12 mouse cellular contexts compared by ENCODE assay signal in genomic region chr1:171060392-171060791, GRCm38 (mm10). TPM values are rescaled to one million over a fixed set of nuclear protein-coding genes. Genes with fewer than 3 reads are reported as not detected.
DNase-seq lines count a peak whose midpoint lies in the region; ATAC-seq lines count a peak whose summit lies in the region.
"Had no signal": no experiment of that assay in that cellular context is flagged by ENCODE, and none has a peak within 500 bp of the region (broad histone marks: within the 10 kb centered on the region; RNA-seq: fewer than 3 reads in every experiment).

No protein-coding gene starts in this region.

- H3K9me3 ChIP-seq in heart, embryonic 16.5 days (replicated peaks; ENCODE audit: control insufficient read depth, low read length) = no peaks in the 10 kb centered on the region
- H3K9me3 ChIP-seq in liver, embryonic 12.5 days (replicated peaks) = no peaks in the 10 kb centered on the region
- H3K9me3 ChIP-seq in midbrain, embryonic 11.5 days (ENCODE audit: control insufficient read depth, low read length) = no peaks in the 10 kb centered on the region

- no peak for ATAC-seq in heart, embryonic 16.5 days (replicated peaks; ENCODE audit: extremely low read depth, insufficient read depth, low FRiP score)
- peak; percentile 78 for ATAC-seq in activated CD4-positive, CD25-positive, alpha-beta regulatory T cell, adult 4 months
- no peak for ATAC-seq in liver, embryonic 12.5 days
- ATAC-seq in midbrain, embryonic 11.5 days (ENCODE audit: low FRiP score) = no peak

- no peaks in the 10 kb centered on the region for H3K36me3 ChIP-seq in heart, embryonic 16.5 days (ENCODE audit: control insufficient read depth, insufficient read depth)
- H3K36me3 ChIP-seq in liver, embryonic 12.5 days = no peaks in the 10 kb centered on the region
- no peaks in the 10 kb centered on the region for H3K36me3 ChIP-seq in midbrain, embryonic 11.5 days (ENCODE audit: control insufficient read depth, insufficient read depth, low read length)

- 0 out of 2 replicates have a peak overlapping the region, but pooled peaks have one; percentile 13 for H3K9ac ChIP-seq in heart, embryonic 16.5 days (ENCODE audit: low read length)
- no peak overlapping the region for H3K9ac ChIP-seq in liver, embryonic 12.5 days
- no peak overlapping the region for H3K9ac ChIP-seq in midbrain, embryonic 11.5 days (ENCODE audit: low read length)

- peaks cover 11% of the 10 kb centered on the region for H3K4me1 ChIP-seq in heart, embryonic 16.5 days (ENCODE audit: control insufficient read depth, insufficient read depth, low read length)
- peaks cover 35% of the 10 kb centered on the region for H3K4me1 ChIP-seq in liver, embryonic 12.5 days
- 0 out of 2 replicates have a peak, but pooled peaks cover 4% of the 10 kb centered on the region for H3K4me1 ChIP-seq in midbrain, embryonic 11.5 days (ENCODE audit: control insufficient read depth, insufficient read depth, low read length)

- H3K27ac ChIP-seq in heart, embryonic 16.5 days (ENCODE audit: low read length) = no peak overlapping the region; the same call in 1 of the 2 replicates
- H3K27ac ChIP-seq in liver, embryonic 12.5 days = peak overlapping the region; percentile 34; the same call in 1 of the 2 replicates
- no peak overlapping the region for H3K27ac ChIP-seq in midbrain, embryonic 11.5 days (ENCODE audit: low read depth, low read length)

- DNase-seq in heart, adult 11 months = no peak
- DNase-seq in natural killer cell, adult 2 months (ENCODE audit: low spot score in 2 of 2) = peak; percentile 29 to 49
- no peak for DNase-seq in midbrain, embryonic 11.5 days (ENCODE audit: low spot score, missing footprints)
- no peak for DNase-seq in layer of hippocampus, adult 8-10 months (ENCODE audit: low spot score in 2 of 2)
- DNase-seq in cerebellum, postnatal 4 days (ENCODE audit: low spot score in 2 of 2) = no peak
- DNase-seq: cerebellum, adult 8-10 months; kidney, postnatal 10 days; left cerebral cortex, postnatal 4 days had no signal

- peaks cover 6% of the 10 kb centered on the region for H3K27me3 ChIP-seq in heart, embryonic 16.5 days (ENCODE audit: control insufficient read depth, insufficient read depth, low read length)
- peaks cover 17% of the 10 kb centered on the region for H3K27me3 ChIP-seq in liver, embryonic 12.5 days (replicated peaks)
- H3K27me3 ChIP-seq in midbrain, embryonic 11.5 days (ENCODE audit: control insufficient read depth, insufficient read depth, low read length) = peaks cover 14% of the 10 kb centered on the region

- WGBS in heart, embryonic 16.5 days = 8% methylated on average over 10 of the region's 10 CpGs
- 5% methylated on average over 10 of the region's 10 CpGs for WGBS in liver, embryonic 12.5 days (ENCODE audit: insufficient replicate concordance)
- 74% methylated on average over 10 of the region's 10 CpGs for WGBS in midbrain, embryonic 11.5 days

- H3K4me3 ChIP-seq in heart, embryonic 16.5 days (ENCODE audit: low read length) = no peak overlapping the region
- H3K4me3 ChIP-seq in liver, embryonic 12.5 days = no peak overlapping the region
- H3K4me3 ChIP-seq in midbrain, embryonic 11.5 days (ENCODE audit: low read depth, low read length) = no peak overlapping the region

- peak overlapping the region; percentile 31; the same call in 1 of the 2 replicates for H3K4me2 ChIP-seq in heart, embryonic 16.5 days (ENCODE audit: low read depth, low read length)
- H3K4me2 ChIP-seq in liver, embryonic 12.5 days = peak overlapping the region; percentile 43
- H3K4me2 ChIP-seq in midbrain, embryonic 11.5 days = no peak overlapping the region

RNA-seq across cellular contexts. Expression of gene Fcgr3, which starts 4.3 kb away (rescaled TPM):
- 10.2 and 10.7 TPM in 2 replicates for polyA plus RNA-seq in heart, embryonic 16.5 days (2015; fragmentation: Nextera tagmentation; extraction: Ambion mirVana)
- polyA plus RNA-seq in activated CD4-positive, CD25-positive, alpha-beta regulatory T cell, adult 4 months (2017; shearing (Covaris generic)) = under 1 TPM in 1 of 2 experiments, not detected in 1; 0.45 TPM
- 16.1 and 17.0 TPM in 2 replicates for polyA plus RNA-seq in liver, embryonic 12.5 days (2016; fragmentation: Nextera tagmentation; extraction: Ambion mirVana)
- 8.5 and 8.6 TPM in 2 replicates for polyA plus RNA-seq in midbrain, embryonic 11.5 days (2014; fragmentation: Nextera tagmentation; extraction: Ambion mirVana)
- total RNA-seq in layer of hippocampus, adult 8-10 months (2022) = 10 to 100 TPM; 10.6 to 67.7 (median 34.1) TPM

RNA-seq across cellular contexts. Expression of gene Fcgr4, which starts 41.7 kb away (rescaled TPM):
- polyA plus RNA-seq in heart, embryonic 16.5 days (2015; fragmentation: Nextera tagmentation; extraction: Ambion mirVana) = 1.1 and 1.3 TPM in 2 replicates
- under 1 TPM in 1 of 2 experiments, not detected in 1; 0.40 TPM for polyA plus RNA-seq in activated CD4-positive, CD25-positive, alpha-beta regulatory T cell, adult 4 months (2017; shearing (Covaris generic))
- 1.3 and 2.0 TPM in 2 replicates for polyA plus RNA-seq in liver, embryonic 12.5 days (2016; fragmentation: Nextera tagmentation; extraction: Ambion mirVana)
- polyA plus RNA-seq in midbrain, embryonic 11.5 days (2014; fragmentation: Nextera tagmentation; extraction: Ambion mirVana) = 0.18 and 0.55 TPM in 2 replicates
- 1 to 10 TPM in 2 of 4 experiments, not detected in 2; 1.5 to 1.7 TPM for total RNA-seq in layer of hippocampus, adult 8-10 months (2022)
- total RNA-seq: left cerebral cortex, postnatal 4 days had no signal

RNA-seq across cellular contexts. Expression of gene Cfap126, which starts 53.3 kb away (rescaled TPM):
- 2.9 and 3.5 TPM in 2 replicates for polyA plus RNA-seq in heart, embryonic 16.5 days (2015; fragmentation: Nextera tagmentation; extraction: Ambion mirVana)
- polyA plus RNA-seq in activated CD4-positive, CD25-positive, alpha-beta regulatory T cell, adult 4 months (2017; shearing (Covaris generic)) = 1 to 10 TPM; 2.1 to 2.4 TPM
- polyA plus RNA-seq in liver, embryonic 12.5 days (2016; fragmentation: Nextera tagmentation; extraction: Ambion mirVana) = 2.1 and 2.3 TPM in 2 replicates
- polyA plus RNA-seq in midbrain, embryonic 11.5 days (2014; fragmentation: Nextera tagmentation; extraction: Ambion mirVana) = 1.7 and 2.4 TPM in 2 replicates
- total RNA-seq in layer of hippocampus, adult 8-10 months (2022) = 1 to 10 TPM in 2 of 4 experiments, under 1 TPM in 2; 0.43 to 3.1 (median 1.3) TPM
- total RNA-seq: ES-E14 had no signal

Comparison
In these comparisons a context has a peak if more than half of its experiments do, and no peak if none do; other contexts are left out.
1. DNase-seq: peak in natural killer cell, adult 2 months (2 of 2); none in heart, adult 11 months (single experiment), midbrain, embryonic 11.5 days (single experiment), layer of hippocampus, adult 8-10 months (0 of 2) and cerebellum, postnatal 4 days (0 of 2).